Mouse (Mus musculus) midbrain, embryonic 10.5 days (tissue): ENCODE measurements around the gene Icam2. TPM values are rescaled to one million over a fixed set of nuclear protein-coding genes. Genes with fewer than 3 reads are reported as not detected.

Source experiments
- DNase-seq: peaks from one replicate; pipeline ENCODE4 v3.0.0-alpha.2; 2017; ENCODE audit warnings: low spot score
- H3K27ac ChIP-seq: fragments of 300-500 bp; sonication (generic); replicated peaks from 2 replicates; pipeline ENCODE4 v1.5.1; 2016; ENCODE audit warnings: mild to moderate bottlenecking
- H3K27me3 ChIP-seq: fragments of 300-500 bp; sonication (generic); 2 replicates; pipeline ENCODE4 v1.6.1; 2016; ENCODE audit warnings: low read depth, mild to moderate bottlenecking; ENCODE audit not compliant: poor library complexity, severe bottlenecking
- H3K36me3 ChIP-seq: fragments of 300-500 bp; sonication (generic); 2 replicates; pipeline ENCODE4 v1.6.1; 2016; ENCODE audit warnings: mild to moderate bottlenecking, moderate library complexity
- H3K4me1 ChIP-seq: fragments of 300-500 bp; sonication (generic); 2 replicates; pipeline ENCODE4 v1.6.1; 2016
- H3K4me3 ChIP-seq: fragments of 300-500 bp; sonication (generic); 2 replicates; pipeline ENCODE4 v1.5.1; 2016; ENCODE audit warnings: mild to moderate bottlenecking, moderate library complexity
- H3K9me3 ChIP-seq: fragments of 300-500 bp; sonication (generic); replicated peaks from 2 replicates; pipeline ENCODE4 v1.6.1; 2016; ENCODE audit warnings: mild to moderate bottlenecking
- WGBS: fragments of 180-500 bp; shearing (Covaris S2); methylation state at CpG from one replicate; pipeline ENCODE4 v1.1.7; 2016; 5-methylcytosine and 5-hydroxymethylcytosine counted together
- polyA plus RNA-seq: library from polyadenylated mRNA; unstranded; fragments of >200 nt; fragmentation: Nextera tagmentation; extraction: Ambion mirVana; gene quantifications from 2 replicates; pipeline ENCODE4 v1.2.1, GENCODE M21; 2016

Icam2 gene
- 13.4 and 15.0 TPM in 2 replicates for polyA plus RNA-seq

DNA sequence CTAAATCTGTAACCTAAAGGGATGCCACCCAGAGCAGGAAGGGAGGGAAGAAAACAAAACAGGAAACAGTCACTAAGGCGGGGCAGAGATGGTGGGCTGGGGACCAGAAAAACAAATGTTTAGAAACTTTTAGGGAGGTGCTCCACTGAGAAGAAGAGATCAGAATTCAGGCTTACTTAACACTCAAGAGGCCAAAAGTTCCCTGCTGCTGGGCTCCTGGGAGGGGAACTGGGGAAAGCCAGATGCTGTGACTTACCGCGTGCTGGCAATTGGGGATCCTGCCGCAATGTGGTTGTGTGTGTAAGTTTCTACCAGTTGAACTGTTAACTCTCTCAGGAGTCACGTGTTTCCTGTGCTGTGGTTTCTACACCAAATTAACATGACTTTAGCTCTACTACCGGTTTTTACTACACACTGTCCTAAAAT is at the start of gene Icam2:
TSS of gene Icam2 (minus strand) at position 285 of the 426 bp plus-strand sequence.
- Histone ChIP-seq H3K4me3 (no peak within 1 kb of the TSS), H3K36me3 (no peaks in the 10 kb centered on the region), H3K27me3 (no peaks in the 10 kb centered on the region), H3K4me1 (no peaks in the 10 kb centered on the region), H3K9me3 (no peaks in the 10 kb centered on the region), H3K27ac (no peak within 1 kb of the TSS)
- no peak for DNase-seq
- 83% methylated on average over 6 of the region's 6 CpGs for WGBS

DNA sequence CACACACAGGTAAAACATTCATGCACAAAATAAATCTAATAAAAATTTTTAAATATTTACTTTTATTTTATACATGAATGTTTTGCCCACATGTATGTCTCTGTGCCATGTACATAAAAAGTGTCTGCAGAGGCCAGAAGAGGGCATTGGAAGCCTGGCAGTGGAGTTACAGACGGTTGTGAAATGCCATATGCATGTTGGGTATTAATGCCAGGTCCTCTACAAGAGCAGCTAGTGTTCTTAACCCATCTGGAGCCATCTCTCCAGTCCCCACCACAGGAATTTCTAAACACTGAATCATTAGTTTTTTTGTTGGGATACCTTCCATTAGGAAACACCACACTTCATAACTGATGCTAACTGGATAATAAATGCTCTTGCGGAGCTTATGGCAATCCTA is 49.7 kb upstream of the Icam2 start:
- no peak for DNase-seq
- no peak overlapping the region for H3K27ac ChIP-seq
- WGBS = 90% methylated on average over 2 of the region's 2 CpGs
- H3K4me1 ChIP-seq = no peaks in the 10 kb centered on the region
- H3K27me3 ChIP-seq = no peaks in the 10 kb centered on the region
- no peak overlapping the region for H3K4me3 ChIP-seq
- no peaks in the 10 kb centered on the region for H3K9me3 ChIP-seq
- 0 out of 2 replicates have a peak, but pooled peaks cover 3% of the 10 kb centered on the region for H3K36me3 ChIP-seq

- H3K27ac ChIP-seq = no peak overlapping the region
- H3K27me3 ChIP-seq = no peaks in the 10 kb centered on the region
- WGBS = 91% methylated on average over 5 of the region's 5 CpGs
- H3K9me3 ChIP-seq = no peaks in the 10 kb centered on the region
- no peaks in the 10 kb centered on the region for H3K4me1 ChIP-seq
- DNase-seq = no peak
- 0 out of 2 replicates have a peak, but pooled peaks cover 3% of the 10 kb centered on the region for H3K36me3 ChIP-seq
- H3K4me3 ChIP-seq = no peak overlapping the region
These were observed 49.2 kb upstream of the Icam2 start for GRCm38 (mm10) chr11:106437039-106437438.

DNA sequence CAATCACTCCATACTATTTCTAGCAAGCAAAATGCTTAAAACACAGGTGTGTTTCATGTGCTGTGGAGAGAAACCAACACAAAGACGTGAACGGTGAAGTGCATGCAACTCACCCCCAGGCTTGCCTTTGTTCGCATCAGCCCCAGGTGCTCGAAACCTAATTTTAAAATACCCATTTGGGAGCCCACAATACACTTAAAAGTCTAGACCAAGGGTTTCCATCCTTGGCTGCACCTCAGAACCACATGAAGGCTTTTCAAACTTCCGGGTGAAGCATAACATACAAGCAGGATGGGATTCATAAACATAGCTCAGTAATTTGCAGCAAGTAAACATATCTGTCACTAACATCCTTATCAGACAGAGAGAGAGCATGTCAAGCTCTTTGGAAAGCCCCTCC is 42.5 kb upstream of the Icam2 start:
- WGBS = 91% methylated on average over 5 of the region's 5 CpGs

DNA sequence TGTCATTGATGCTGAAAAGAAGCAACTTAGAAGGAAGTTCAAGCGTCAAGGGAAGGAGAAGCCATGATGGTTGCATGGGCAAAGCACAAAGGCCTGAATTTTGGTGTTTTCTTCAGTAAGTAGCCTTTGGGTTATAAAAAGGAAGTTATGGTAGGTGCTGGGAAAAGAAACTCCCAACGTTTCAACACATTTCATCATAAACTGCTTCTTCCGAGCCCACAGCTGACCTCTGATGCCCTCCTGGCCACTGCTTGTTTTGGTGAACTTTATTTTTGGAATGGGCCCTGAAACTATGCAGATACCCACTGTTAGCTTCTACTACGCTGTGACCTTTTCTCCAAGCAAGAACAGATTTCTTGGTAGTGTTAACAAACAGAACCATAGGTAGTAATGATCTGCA is 41.8 kb upstream of the Icam2 start:
- no peak for DNase-seq
- Histone ChIP-seq H3K27ac (no peak overlapping the region), H3K36me3 (peaks cover 3% of the 10 kb centered on the region; the same call in 1 of the 2 replicates), H3K4me3 (no peak overlapping the region), H3K9me3 (no peaks in the 10 kb centered on the region), H3K27me3 (no peaks in the 10 kb centered on the region), H3K4me1 (no peaks in the 10 kb centered on the region)
- 76% methylated on average over 4 of the region's 4 CpGs for WGBS

More for the DNA sequence above, 42.5 kb upstream of the Icam2 start:
- DNase-seq = no peak
- Histone ChIP-seq H3K9me3 (no peaks in the 10 kb centered on the region), H3K4me1 (no peaks in the 10 kb centered on the region), H3K4me3 (no peak overlapping the region), H3K27me3 (no peaks in the 10 kb centered on the region), H3K36me3 (peaks cover 3% of the 10 kb centered on the region; the same call in 1 of the 2 replicates), H3K27ac (no peak overlapping the region)

DNA sequence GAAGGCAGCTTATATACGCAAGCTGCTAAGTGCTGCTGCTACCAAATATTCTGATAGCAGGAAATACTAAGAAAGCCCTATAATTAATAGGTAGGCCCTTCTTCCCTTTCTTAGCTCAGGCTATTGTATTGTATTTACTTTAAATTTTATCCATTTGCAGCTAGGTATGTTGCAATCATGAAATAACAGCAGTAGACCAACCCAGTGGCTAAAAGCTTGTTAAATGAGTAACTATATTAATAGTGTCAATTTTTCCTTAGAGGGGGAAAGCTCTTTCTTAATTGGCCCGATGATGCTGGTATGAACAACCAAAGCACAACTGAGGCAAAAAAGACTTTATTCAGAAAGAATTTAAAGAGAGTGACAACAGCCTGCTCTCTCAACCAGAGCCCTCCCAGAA is 40.7 kb upstream of the Icam2 start:
- H3K4me1 ChIP-seq = no peaks in the 10 kb centered on the region
- DNase-seq = no peak
- 93% methylated on average over 2 of the region's 2 CpGs for WGBS

DNA sequence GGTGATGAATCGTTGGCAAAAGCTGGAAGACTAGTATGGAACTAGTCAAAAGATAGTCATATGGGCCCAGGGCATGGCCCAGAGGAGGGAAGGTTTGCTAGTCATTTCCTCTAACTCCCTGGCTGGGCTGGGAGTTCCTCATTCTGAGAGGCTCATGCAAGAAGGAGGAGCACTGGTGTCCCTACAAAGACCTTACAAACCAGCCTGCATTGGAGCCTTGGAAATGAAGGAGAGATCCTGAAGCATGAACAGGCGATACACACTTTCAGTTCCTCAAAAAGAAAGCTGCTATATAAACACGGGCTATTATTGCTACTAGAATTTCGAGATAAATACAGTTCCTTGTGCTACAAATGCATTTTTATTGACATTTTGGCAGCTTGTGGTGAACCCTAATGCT is 40.2 kb upstream of the Icam2 start:
- no peak for DNase-seq
- Histone ChIP-seq H3K36me3 (peaks cover 2% of the 10 kb centered on the region; the same call in 1 of the 2 replicates), H3K9me3 (no peaks in the 10 kb centered on the region), H3K4me1 (no peaks in the 10 kb centered on the region), H3K27ac (no peak overlapping the region), H3K27me3 (no peaks in the 10 kb centered on the region), H3K4me3 (no peak overlapping the region)
- 84% methylated on average over 4 of the region's 4 CpGs for WGBS

More for the DNA sequence above, 40.7 kb upstream of the Icam2 start:
- no peak overlapping the region for H3K4me3 ChIP-seq
- no peaks in the 10 kb centered on the region for H3K27me3 ChIP-seq
- H3K9me3 ChIP-seq = no peaks in the 10 kb centered on the region
- no peaks in the 10 kb centered on the region; the same call in 1 of the 2 replicates for H3K36me3 ChIP-seq
- no peak overlapping the region for H3K27ac ChIP-seq

DNA sequence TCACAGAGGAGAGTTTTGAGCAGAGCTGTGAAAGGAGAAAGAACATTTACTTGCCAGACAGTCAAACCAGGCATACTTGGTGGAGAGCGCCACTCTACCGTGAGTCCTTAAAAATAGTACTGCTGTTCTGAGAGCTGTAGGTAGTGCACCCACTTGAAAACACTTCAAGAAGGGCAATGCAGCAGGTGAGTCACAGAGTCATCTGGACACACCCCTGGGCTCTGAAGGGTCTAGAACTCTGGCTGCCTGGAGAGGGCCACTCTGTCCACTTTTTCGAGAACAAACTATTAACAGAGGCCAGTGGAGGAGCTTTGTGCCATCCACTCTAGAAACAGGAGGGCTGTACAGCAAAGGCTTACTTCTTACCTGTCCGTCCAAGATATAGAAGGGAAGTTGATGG is 38.6 kb upstream of the Icam2 start:
- H3K4me3 ChIP-seq = no peak overlapping the region
- 92% methylated on average over 4 of the region's 4 CpGs for WGBS
- no peaks in the 10 kb centered on the region for H3K4me1 ChIP-seq
- no peaks in the 10 kb centered on the region for H3K27me3 ChIP-seq
- peaks cover 4% of the 10 kb centered on the region; the same call in 1 of the 2 replicates for H3K36me3 ChIP-seq
- no peaks in the 10 kb centered on the region for H3K9me3 ChIP-seq
- DNase-seq = no peak
- no peak overlapping the region for H3K27ac ChIP-seq

GRCm38 (mm10) chr11:106425201-106425600 is 37.3 kb upstream of the Icam2 start:
- 92% methylated on average over 5 of the region's 5 CpGs for WGBS
- H3K36me3 ChIP-seq = peaks cover 4% of the 10 kb centered on the region; the same call in 1 of the 2 replicates
- H3K27me3 ChIP-seq = no peaks in the 10 kb centered on the region
- H3K27ac ChIP-seq = no peak overlapping the region
- H3K4me3 ChIP-seq = no peak overlapping the region
- H3K4me1 ChIP-seq = no peaks in the 10 kb centered on the region
- no peak for DNase-seq
- no peaks in the 10 kb centered on the region for H3K9me3 ChIP-seq

- no peak overlapping the region for H3K27ac ChIP-seq
These were observed 31.6 kb upstream of the Icam2 start for GRCm38 (mm10) chr11:106419262-106420102.

GRCm38 (mm10) chr11:106418622-106419196 is 30.8 kb upstream of the Icam2 start:
- no peaks in the 10 kb centered on the region for H3K9me3 ChIP-seq
- H3K36me3 ChIP-seq = peaks cover 10% of the 10 kb centered on the region; the same call in 1 of the 2 replicates
- WGBS = 53% methylated on average over 4 of the region's 4 CpGs
- H3K27ac ChIP-seq = no peak overlapping the region
- H3K4me1 ChIP-seq = no peaks in the 10 kb centered on the region
- DNase-seq = peak; percentile 83
- no peak overlapping the region for H3K4me3 ChIP-seq
- H3K27me3 ChIP-seq = no peaks in the 10 kb centered on the region

More at GRCm38 (mm10) chr11:106419262-106420102, 31.6 kb upstream of the Icam2 start:
- no peaks in the 10 kb centered on the region for H3K9me3 ChIP-seq
- DNase-seq = no peak
- H3K4me1 ChIP-seq = no peaks in the 10 kb centered on the region
- H3K36me3 ChIP-seq = 0 out of 2 replicates have a peak, but pooled peaks cover 4% of the 10 kb centered on the region
- H3K27me3 ChIP-seq = no peaks in the 10 kb centered on the region
- 86% methylated on average over 9 of the region's 9 CpGs for WGBS
- H3K4me3 ChIP-seq = no peak overlapping the region

DNA sequence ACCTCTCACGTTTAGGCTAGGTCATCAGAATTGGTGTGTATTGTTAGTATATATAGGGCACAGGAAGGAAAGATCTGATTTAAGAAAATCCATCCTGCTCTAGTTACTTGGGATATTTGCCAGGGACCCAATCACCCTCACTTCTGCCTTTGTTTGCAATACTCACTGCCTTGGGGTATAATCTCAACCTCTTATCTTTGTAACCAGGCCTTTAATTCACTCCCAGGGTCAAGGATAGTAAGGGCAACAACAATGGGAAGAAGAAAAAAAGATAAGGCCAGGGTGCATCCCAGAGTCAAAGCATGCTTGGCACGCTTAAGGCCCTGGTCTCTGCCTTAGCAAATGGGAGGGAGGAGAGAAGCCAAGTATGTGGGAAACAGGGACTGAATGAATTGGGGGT is 30.0 kb upstream of the Icam2 start:
- H3K27me3 ChIP-seq = no peaks in the 10 kb centered on the region
- 91% methylated on average over 2 of the region's 2 CpGs for WGBS
- DNase-seq = no peak
- H3K36me3 ChIP-seq = peaks cover 10% of the 10 kb centered on the region; the same call in 1 of the 2 replicates
- H3K9me3 ChIP-seq = no peaks in the 10 kb centered on the region
- H3K27ac ChIP-seq = no peak overlapping the region
- H3K4me1 ChIP-seq = no peaks in the 10 kb centered on the region
- no peak overlapping the region for H3K4me3 ChIP-seq

DNA sequence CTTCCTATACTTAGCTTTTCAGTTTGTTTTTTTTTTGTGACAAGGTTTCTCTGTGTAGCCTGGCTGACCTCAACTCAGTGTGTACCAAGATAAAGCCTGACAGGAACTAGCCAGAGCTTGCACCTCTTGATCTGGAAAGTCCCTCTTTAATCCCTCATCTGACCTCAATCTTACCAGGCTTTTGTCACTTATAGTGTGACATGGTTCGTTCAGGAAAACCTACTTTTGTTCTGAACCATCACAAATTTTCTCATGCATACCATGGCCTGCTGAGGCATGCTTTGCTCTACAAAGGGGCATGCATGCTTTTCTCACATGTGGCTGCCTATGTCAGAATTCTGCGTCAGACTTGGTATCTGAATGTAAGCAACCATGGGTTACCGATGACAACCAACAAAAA is 28.5 kb upstream of the Icam2 start:
- DNase-seq = no peak
- H3K36me3 ChIP-seq = peaks cover 15% of the 10 kb centered on the region
- H3K4me3 ChIP-seq = no peak overlapping the region
- no peaks in the 10 kb centered on the region for H3K4me1 ChIP-seq
- H3K27me3 ChIP-seq = no peaks in the 10 kb centered on the region
- H3K9me3 ChIP-seq = no peaks in the 10 kb centered on the region
- H3K27ac ChIP-seq = no peak overlapping the region
- 76% methylated on average over 3 of the region's 3 CpGs for WGBS
